Mouse (Mus musculus): Measurements from ENCODE around the gene Krtap29-1.

Krtap29-1 gene

GRCm38 (mm10) chr11:99937751-99938264 lies 41.0 kb downstream of the Krtap29-1 start:
- no peak for DNase-seq

GRCm38 (mm10) chr11:99935991-99936390 lies 42.9 kb downstream of the Krtap29-1 start, which contains the start of gene Krtap31-2:
TSS of gene Krtap31-2 (plus strand) at chr11:99936291.
- no peak for DNase-seq

Measured in kidney, adult 11 months (tissue).